Mouse (Mus musculus): ENCODE results near the gene Gpr83. TPM values are rescaled to one million over a fixed set of nuclear protein-coding genes. Genes with fewer than 3 reads are reported as not detected.
"Not testable (repeated sequence)": the region's sequence is repeated elsewhere in the genome, so short reads cannot be mapped to it uniquely, and the experiment has no call there.

Gpr83 gene
- total RNA-seq, 4 experiments from 2014 or later: 0.09 TPM; not detected in 3

- DNase-seq (ENCODE audit: low spot score): no peak
Measured at GRCm38 (mm10) chr9:14870377-14870776, 10.4 kb downstream of the Gpr83 start.

GRCm38 (mm10) chr9:14870802-14871201 is 10.8 kb downstream of the Gpr83 start:
- no peak for DNase-seq (ENCODE audit: low spot score)

GRCm38 (mm10) chr9:14871536-14871935 is 11.5 kb downstream of the Gpr83 start:
- no peak for DNase-seq (ENCODE audit: low spot score)

GRCm38 (mm10) chr9:14872181-14872930 is 12.3 kb downstream of the Gpr83 start:
- DNase-seq (ENCODE audit: low spot score): no peak

GRCm38 (mm10) chr9:14875743-14876507 is 15.9 kb downstream of the Gpr83 start:
- no peak for DNase-seq (ENCODE audit: low spot score)

- DNase-seq (ENCODE audit: low spot score): not testable (repeated sequence)
Measured at GRCm38 (mm10) chr9:14876566-14876965, 16.6 kb downstream of the Gpr83 start.

- no peak for DNase-seq (ENCODE audit: low spot score)
Measured at GRCm38 (mm10) chr9:14884641-14885040, 24.6 kb downstream of the Gpr83 start.

GRCm38 (mm10) chr9:14885151-14885550 is 25.1 kb downstream of the Gpr83 start:
- DNase-seq (ENCODE audit: low spot score): no peak

GRCm38 (mm10) chr9:14885954-14886353 is 25.9 kb downstream of the Gpr83 start:
- DNase-seq (ENCODE audit: low spot score): no peak

- DNase-seq (ENCODE audit: low spot score): no peak
Measured at GRCm38 (mm10) chr9:14887787-14888382, 27.9 kb downstream of the Gpr83 start.

GRCm38 (mm10) chr9:14888671-14889070 is 28.7 kb downstream of the Gpr83 start:
- no peak for DNase-seq (ENCODE audit: low spot score)

- DNase-seq (ENCODE audit: low spot score): no peak
Measured at GRCm38 (mm10) chr9:14890699-14891098, 30.7 kb downstream of the Gpr83 start.

- no peak for DNase-seq (ENCODE audit: low spot score)
Measured at GRCm38 (mm10) chr9:14891891-14892290, 31.9 kb downstream of the Gpr83 start.

GRCm38 (mm10) chr9:14893388-14893787 is 33.4 kb downstream of the Gpr83 start:
- DNase-seq (ENCODE audit: low spot score): no peak

GRCm38 (mm10) chr9:14894628-14895027 is 34.6 kb downstream of the Gpr83 start:
- DNase-seq (ENCODE audit: low spot score): no peak

GRCm38 (mm10) chr9:14895237-14895835 is 35.3 kb downstream of the Gpr83 start:
- no peak for DNase-seq (ENCODE audit: low spot score)

GRCm38 (mm10) chr9:14897102-14897501 is 37.1 kb downstream of the Gpr83 start:
- DNase-seq (ENCODE audit: low spot score): peak; percentile 9

- no peak for DNase-seq (ENCODE audit: low spot score)
Measured at GRCm38 (mm10) chr9:14901757-14902156, 41.7 kb downstream of the Gpr83 start.

GRCm38 (mm10) chr9:14902416-14902815 is 42.4 kb downstream of the Gpr83 start:
- no peak for DNase-seq (ENCODE audit: low spot score)

- no peak for DNase-seq (ENCODE audit: low spot score)
Measured at GRCm38 (mm10) chr9:14903006-14903405, 43.0 kb downstream of the Gpr83 start.

GRCm38 (mm10) chr9:14903581-14904378 is 43.8 kb downstream of the Gpr83 start, which contains the start of gene Izumo1r:
Izumo1r (minus strand) TSS chr9:14903949.
- no peak for DNase-seq (ENCODE audit: low spot score)

Measured in heart, adult 8-10 months (tissue).